Comparison of ENCODE assay signal across 24 mouse cellular contexts in the genomic region with DNA sequence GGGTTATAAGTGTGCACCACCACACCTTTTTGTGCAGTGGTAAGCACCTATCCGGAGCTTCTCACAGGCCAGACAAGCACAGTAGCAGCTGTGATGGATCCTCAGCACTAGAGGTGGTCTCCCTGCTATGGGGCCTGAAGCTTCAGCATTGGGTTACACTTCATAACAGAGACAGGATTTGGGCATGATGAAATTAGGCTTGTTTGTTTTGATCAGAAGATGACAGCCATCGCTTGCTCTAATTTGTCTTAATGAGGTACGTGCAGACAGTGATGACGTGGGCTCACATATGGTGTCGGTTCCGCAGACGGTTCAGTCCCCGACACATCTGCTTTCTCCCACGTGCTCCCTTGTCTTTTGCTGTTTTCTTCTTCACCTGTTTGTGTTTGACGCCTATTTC.
DNase-seq lines count a peak whose midpoint lies in the region; ATAC-seq lines count a peak whose summit lies in the region.
"Had no signal": no experiment of that assay in that cellular context is flagged by ENCODE, and none has a peak within 500 bp of the region (broad histone marks: within the 10 kb centered on the region; RNA-seq: fewer than 3 reads in every experiment).

No protein-coding gene starts in this region.

- 83% methylated on average over 10 of the region's 10 CpGs for WGBS in neural tube, embryonic 13.5 days
- WGBS in forebrain, embryonic 15.5 days = 41% methylated on average over 10 of the region's 10 CpGs

- no peak overlapping the region for H3K9ac ChIP-seq in neural tube, embryonic 13.5 days
- no peak overlapping the region for H3K9ac ChIP-seq in forebrain, embryonic 15.5 days (replicated peaks)
- H3K9ac ChIP-seq: heart, embryonic 12.5 days; hindbrain, embryonic 13.5 days; liver, embryonic 15.5 days; lung, embryonic 14.5 days had no signal

- no peak overlapping the region for H3K4me2 ChIP-seq in neural tube, embryonic 13.5 days
- H3K4me2 ChIP-seq in forebrain, embryonic 15.5 days (replicated peaks) = no peak overlapping the region
- H3K4me2 ChIP-seq: heart, embryonic 12.5 days; hindbrain, embryonic 13.5 days; liver, embryonic 15.5 days; lung, embryonic 14.5 days had no signal

- H3K4me1 ChIP-seq in neural tube, embryonic 13.5 days (replicated peaks) = peaks cover 15% of the 10 kb centered on the region
- H3K4me1 ChIP-seq in forebrain, embryonic 15.5 days = peaks cover 17% of the 10 kb centered on the region
- H3K4me1 ChIP-seq: liver, embryonic 15.5 days had no signal

- H3K4me3 ChIP-seq in neural tube, embryonic 13.5 days = no peak overlapping the region
- H3K4me3 ChIP-seq in forebrain, embryonic 15.5 days = no peak overlapping the region
- H3K4me3 ChIP-seq: heart, embryonic 12.5 days; hindbrain, embryonic 13.5 days; liver, embryonic 15.5 days had no signal

- ATAC-seq in frontal cortex, adult (ENCODE audit: low TSS enrichment) = peak; percentile 34; the same call in 1 of the 2 replicates
- ATAC-seq in neural tube, embryonic 13.5 days (ENCODE audit: low read depth) = no peak
- ATAC-seq in forebrain, embryonic 15.5 days (replicated peaks) = peak; percentile 69
- ATAC-seq: CD4-positive, CD25-positive, alpha-beta regulatory T cell, adult 4 months; inflammation-experienced regulatory T-cells, adult 6 months had no signal

- 0 out of 2 replicates have a peak overlapping the region, but pooled peaks have one; percentile 3 for H3K27ac ChIP-seq in neural tube, embryonic 13.5 days (replicated peaks)
- H3K27ac ChIP-seq in forebrain, embryonic 15.5 days (replicated peaks) = no peak overlapping the region
- H3K27ac ChIP-seq: hindbrain, embryonic 13.5 days; liver, embryonic 15.5 days had no signal

- H3K36me3 ChIP-seq in neural tube, embryonic 13.5 days = no peaks in the 10 kb centered on the region
- H3K36me3 ChIP-seq in forebrain, embryonic 15.5 days = no peaks in the 10 kb centered on the region
- H3K36me3 ChIP-seq: heart, embryonic 12.5 days; hindbrain, embryonic 13.5 days; liver, embryonic 15.5 days had no signal

- no peak for DNase-seq in frontal cortex, postnatal 14 days (ENCODE audit: low spot score in 2 of 2)
- DNase-seq in neural tube, embryonic 10.5 days (ENCODE audit: extremely low spot score, low spot score) = no peak
- DNase-seq in embryo, embryonic 10.5 days (ENCODE audit: low spot score) = no peak
- no peak for DNase-seq in left cerebral cortex, adult 8-10 months (ENCODE audit: low spot score in 2 of 2)
- DNase-seq: adrenal gland, postnatal 14 days; cerebellum, adult 18-20 months; cerebellum, postnatal 10 days; gastrocnemius, postnatal 10 days; heart, adult 18-20 months; heart, postnatal 4 days; kidney, adult 11 months; kidney, postnatal 14 days; lung, embryonic 14.5 days; lung, postnatal 14 days; midbrain, embryonic 14.5 days; thymus, postnatal 4 days had no signal

- H3K27me3 ChIP-seq in neural tube, embryonic 13.5 days = no peaks in the 10 kb centered on the region
- H3K27me3 ChIP-seq in forebrain, embryonic 15.5 days = no peaks in the 10 kb centered on the region
- H3K27me3 ChIP-seq: heart, embryonic 12.5 days; hindbrain, embryonic 13.5 days; liver, embryonic 15.5 days had no signal

- no peaks in the 10 kb centered on the region for H3K9me3 ChIP-seq in neural tube, embryonic 13.5 days
- H3K9me3 ChIP-seq in forebrain, embryonic 15.5 days = no peaks in the 10 kb centered on the region
- H3K9me3 ChIP-seq: heart, embryonic 12.5 days; hindbrain, embryonic 13.5 days; liver, embryonic 15.5 days had no signal
